Mouse (Mus musculus): ENCODE results near the gene Pih1d1. TPM values are rescaled to one million over a fixed set of nuclear protein-coding genes. Genes with fewer than 3 reads are reported as not detected.
A peak's percentile ranks its signal among the peaks of the same experiment; 100 is the strongest.

The Pih1d1 gene
- polyA plus RNA-seq (2015; fragmentation: Nextera tagmentation; extraction: Ambion mirVana): 63.5 and 72.6 TPM in 2 replicates

DNA sequence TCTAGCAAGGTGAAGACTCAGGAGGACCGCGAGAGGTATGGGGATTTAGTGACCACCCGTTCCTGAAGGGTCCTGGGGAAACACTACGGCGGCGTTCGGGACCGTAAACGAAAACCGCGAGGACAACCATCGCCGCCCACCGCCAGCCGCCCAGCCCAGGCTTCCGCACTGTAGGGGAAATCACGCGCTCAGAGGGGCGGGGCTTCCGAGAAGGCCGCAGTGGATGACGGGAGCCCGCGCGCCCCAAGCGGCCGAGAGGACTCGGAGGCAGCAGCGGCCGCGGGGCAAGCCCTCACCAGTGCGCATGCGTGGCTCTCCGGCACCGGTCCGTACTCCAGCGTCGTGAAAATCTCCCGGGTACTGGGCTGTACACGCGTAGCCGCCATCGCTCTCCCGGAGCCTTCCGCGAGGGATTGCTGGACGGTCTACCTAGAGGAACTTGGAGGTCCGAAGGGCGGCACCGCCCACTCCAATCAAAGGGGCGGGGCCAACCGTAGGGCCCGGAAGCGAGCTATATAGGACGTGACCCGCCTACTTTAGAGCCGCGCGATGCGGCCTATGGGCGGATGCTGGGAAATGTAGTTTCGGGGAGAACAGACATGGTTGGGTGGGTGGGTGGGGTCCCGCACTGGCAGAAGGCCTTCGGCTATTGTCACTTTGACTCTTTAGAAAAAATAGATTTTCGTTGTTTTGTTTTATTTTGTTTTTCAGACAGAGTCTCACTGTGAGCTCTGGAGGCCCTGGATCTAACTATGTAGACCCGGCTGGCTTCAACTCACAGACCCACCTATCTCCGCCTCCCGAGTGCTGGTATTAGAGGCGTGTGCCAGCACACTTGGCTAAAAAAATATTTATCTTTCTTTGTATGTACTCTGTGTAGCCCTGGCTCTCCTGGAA is at the start of gene Pih1d1, which contains the start of gene Aldh16a1:
Gene Pih1d1, plus strand, starts transcription at position 208 of the 897 bp plus-strand sequence.
Gene Aldh16a1, minus strand, starts transcription at position 489 of the 897 bp plus-strand sequence.

DNA sequence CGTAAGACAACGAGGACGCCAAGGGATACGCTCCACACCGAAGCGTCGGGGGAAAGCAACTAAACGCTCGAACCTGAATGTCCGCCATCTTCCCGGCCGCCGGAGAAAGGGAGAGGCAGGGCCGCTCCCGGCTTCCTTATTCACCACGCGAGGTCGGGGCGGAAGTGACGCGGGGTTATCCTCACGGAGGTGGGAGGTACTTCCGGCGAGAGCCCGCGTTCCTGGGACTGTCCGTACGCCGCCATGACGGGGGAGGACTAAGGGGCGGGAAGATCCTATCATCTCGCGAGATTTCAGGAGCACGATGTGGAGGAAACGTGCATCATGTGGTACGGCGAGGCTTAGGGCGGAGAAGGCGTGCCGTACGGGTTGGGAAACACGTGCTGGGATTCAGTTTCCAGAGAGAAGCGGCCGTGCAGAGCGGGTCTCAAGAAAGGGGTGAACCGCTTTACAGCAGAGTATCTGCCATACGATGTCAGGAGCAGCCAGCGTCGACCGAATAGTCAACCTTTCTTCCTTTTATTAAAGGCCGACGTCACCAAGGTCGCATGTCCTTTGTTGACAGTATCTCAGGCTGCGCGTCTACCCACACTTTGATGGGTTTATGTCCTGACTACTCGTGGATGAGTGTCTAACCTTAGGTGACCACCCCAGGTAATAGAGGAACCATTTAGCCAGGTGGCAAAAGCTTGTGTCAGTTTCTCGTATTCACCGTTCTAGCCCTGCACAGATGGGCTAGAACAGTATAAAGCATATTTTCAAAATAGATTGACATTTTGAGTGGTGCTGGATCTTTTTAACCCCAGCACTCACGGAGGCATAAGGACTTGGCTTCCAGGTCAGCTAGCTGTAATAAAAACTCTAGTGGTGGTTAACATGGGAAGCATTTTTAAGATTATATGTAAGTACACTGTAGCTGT is 29.6 kb upstream of the Pih1d1 start, which contains the start of gene Rps11:
Gene Rps11, minus strand, starts transcription at position 216 of the 920 bp plus-strand sequence.

DNA sequence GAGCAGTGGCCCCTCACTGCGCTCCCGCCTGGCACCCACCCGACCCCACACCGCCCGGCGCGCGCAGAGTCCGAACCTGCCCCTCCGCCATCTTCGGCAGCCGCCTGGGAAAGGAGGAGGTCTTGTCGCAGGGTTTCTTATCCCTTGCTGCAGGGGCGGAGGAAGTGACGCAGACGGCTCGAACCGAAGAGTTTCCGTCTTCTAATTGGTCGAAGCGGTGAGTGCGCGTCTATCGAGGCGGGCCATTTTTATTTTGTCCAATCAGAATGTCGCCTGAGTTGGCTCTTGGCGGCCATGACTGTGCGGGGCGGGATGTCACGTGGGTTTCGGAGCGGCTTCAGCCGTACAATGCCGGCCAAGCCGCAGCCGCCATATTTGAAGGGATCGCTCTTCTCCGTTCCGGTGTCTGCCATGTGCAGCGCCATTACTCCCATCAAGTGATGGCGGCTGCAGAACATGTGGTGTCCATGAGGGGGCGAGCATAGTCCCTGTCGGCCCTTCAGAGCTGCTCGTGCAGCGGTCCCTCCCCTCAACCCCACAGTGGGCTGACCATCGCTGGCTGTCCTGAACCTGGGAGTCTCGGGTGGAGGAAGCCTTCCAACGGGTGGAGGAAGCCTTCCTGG is 25.4 kb upstream of the Pih1d1 start, which contains the start of gene Rpl13a:
Gene Rpl13a, minus strand, starts transcription at position 138 of the 623 bp plus-strand sequence.

DNA sequence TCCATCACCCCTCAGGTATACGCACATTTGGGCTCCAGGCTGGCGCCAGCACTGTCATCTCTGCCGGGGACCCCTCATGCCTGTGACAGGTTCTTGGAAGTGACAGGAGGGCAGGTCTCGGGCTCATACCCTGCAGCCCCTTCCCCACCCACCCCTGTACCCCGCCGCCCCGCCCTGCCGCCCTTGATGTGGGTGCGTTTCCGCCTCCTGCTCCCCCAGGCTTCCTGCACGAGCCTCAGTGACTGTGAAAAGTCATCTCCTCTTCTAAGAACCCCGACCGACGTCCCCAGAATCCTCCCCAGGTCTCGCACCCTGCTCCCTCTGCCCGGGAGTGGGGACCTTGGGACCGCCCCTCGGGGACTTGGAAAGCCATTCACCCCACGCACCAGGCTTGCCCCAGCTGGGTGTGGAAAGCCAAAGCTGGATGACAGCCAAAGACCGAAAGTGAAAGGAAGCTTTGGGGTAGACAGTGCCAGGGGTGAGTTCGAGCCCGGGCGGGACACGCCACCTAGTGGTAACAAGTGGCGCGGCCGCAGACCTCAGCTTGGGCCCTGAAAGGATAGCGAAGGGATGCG is 18.0 kb upstream of the Pih1d1 start, which contains the start of the genes Gm45713 and Flt3l:
Gene Gm45713, minus strand, starts transcription at position 239 of the 575 bp plus-strand sequence.
Gene Flt3l, minus strand, starts transcription at position 440 of the 575 bp plus-strand sequence.

DNA sequence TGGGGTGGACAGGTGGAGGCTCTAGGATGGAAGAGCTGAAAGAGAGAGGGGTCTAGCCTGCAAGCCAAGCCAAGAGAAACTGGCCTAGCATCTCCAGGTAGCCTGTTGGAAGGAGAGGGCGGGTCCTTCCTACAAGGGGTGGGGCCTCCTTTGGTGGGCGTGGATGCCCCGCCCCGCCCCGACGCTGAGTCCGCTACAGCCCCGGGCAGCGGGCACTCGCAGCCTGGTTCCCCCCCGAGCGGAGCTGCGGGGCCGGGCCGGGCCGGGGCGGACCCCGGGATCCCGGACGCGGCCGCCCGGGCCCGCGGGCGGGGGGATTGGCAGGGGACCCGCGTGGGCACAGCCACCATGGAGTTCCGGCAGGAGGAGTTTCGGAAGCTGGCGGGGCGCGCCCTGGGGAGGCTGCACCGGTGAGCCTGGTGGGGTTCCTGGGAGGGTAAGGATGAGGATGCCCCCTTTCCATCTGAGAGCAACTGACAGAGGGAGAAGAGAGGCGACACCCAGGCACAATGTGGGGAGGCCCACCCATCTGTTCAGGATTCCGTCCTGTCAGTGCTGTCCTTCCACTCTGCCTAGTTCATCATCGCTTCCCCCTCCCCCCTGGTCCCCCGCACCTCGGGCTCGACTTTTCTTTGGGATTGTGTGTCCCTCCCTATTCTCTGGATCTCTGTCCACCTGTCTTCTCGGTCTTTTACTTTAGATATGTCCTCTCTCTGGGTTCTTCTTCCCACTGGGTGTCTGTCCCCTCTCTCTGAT is 9.8 kb downstream of the Pih1d1 start, which contains the start of gene Slc17a7:
Gene Slc17a7, plus strand, starts transcription at position 215 of the 756 bp plus-strand sequence.

GRCm38 (mm10) chr7:45179469-45179868 is 25.4 kb downstream of the Pih1d1 start, which contains the start of gene Gfy:
TSS of gene Gfy (minus strand) at chr7:45179569.

GRCm38 (mm10) chr7:45180896-45181477 is 26.9 kb downstream of the Pih1d1 start, which contains the start of gene Pth2:
TSS of gene Pth2 (plus strand) at chr7:45180995.

DNA sequence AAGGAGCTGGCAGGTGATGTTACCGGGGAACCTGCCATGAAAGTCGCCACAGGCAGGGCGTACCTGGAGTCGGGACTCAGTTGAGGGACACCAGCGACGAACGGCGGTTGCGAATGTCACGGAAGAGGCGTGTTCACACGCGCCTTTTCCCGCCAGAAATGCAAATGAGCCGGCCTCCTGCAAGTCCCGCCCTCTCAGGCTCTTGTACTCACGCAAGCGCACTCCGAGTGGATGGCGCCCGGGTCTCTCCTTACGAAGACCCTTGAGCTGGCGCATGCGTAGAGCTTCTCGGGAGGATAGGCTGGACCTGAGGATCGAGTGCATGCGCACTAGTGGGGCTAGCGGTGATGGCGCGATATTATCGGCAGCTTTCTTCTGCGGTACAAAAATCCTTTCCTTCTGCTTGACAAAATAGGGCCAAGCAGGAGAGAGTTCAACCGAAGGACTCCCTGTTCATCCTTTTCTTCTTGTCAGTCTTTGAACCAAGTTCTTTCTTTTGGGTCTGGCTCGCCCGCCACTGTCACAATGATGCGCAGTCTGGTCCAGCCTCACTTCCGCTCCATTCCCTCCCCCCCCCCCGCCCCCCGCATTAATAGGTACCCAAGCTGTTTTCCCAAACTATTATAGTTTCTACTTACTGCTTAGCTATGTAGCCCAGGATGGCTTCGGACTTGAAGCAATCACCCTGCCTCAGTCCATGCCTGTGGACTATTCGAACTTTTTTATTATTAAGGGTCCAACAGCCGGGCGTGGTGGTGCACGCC is 50.5 kb downstream of the Pih1d1 start, which contains the start of gene Ccdc155:
Gene Ccdc155, minus strand, starts transcription at position 513 of the 764 bp plus-strand sequence.

MicroRNA genes within 50 kb of the gene (microRNA counts, 519-probe panel; counts per million panel counts)
- 5,358 counts per million, percentile 68 among the panel's probes with 10 or more counts for microRNA mmu-miR-150

Small RNA genes lying within 50 kb of the gene (microRNA-seq; reads per million reads assigned to microRNA genes)
- gene Mir150 (213 reads per million, percentile 54 among the genes with 10 or more reads in this experiment), gene Mir5121 (9.0 reads per million, percentile 19 among the genes with 10 or more reads in this experiment), gene Mir7055 (not detected)

Other genes starting within 250 kb of the Pih1d1 start
- 115 and 126 TPM in 2 replicates for gene Ap2a1, start 224.8 kb upstream of the Pih1d1 start, polyA plus RNA-seq (2015; fragmentation: Nextera tagmentation; extraction: Ambion mirVana)
- gene Tsks, start 211.1 kb upstream of the Pih1d1 start, polyA plus RNA-seq (2015; fragmentation: Nextera tagmentation; extraction: Ambion mirVana): 0.13 and 0.25 TPM in 2 replicates
- gene Cpt1c, start 179.5 kb upstream of the Pih1d1 start, polyA plus RNA-seq (2015; fragmentation: Nextera tagmentation; extraction: Ambion mirVana): 47.3 and 54.4 TPM in 2 replicates
- 421 and 486 TPM in 2 replicates for gene Prmt1, start 167.7 kb upstream of the Pih1d1 start, polyA plus RNA-seq (2015; fragmentation: Nextera tagmentation; extraction: Ambion mirVana)
- gene Irf3, start 156.7 kb upstream of the Pih1d1 start, polyA plus RNA-seq (2015; fragmentation: Nextera tagmentation; extraction: Ambion mirVana): 39.9 and 41.6 TPM in 2 replicates
- gene Bcl2l12, start 155.6 kb upstream of the Pih1d1 start, polyA plus RNA-seq (2015; fragmentation: Nextera tagmentation; extraction: Ambion mirVana): 9.2 and 11.8 TPM in 2 replicates
- 46.4 and 54.3 TPM in 2 replicates for gene Scaf1, start 137.9 kb upstream of the Pih1d1 start, polyA plus RNA-seq (2015; fragmentation: Nextera tagmentation; extraction: Ambion mirVana)
- gene Rras, start 136.3 kb upstream of the Pih1d1 start, polyA plus RNA-seq (2015; fragmentation: Nextera tagmentation; extraction: Ambion mirVana): 19.6 and 25.6 TPM in 2 replicates
- 9.7 and 11.6 TPM in 2 replicates for gene Prr12, start 101.4 kb upstream of the Pih1d1 start, polyA plus RNA-seq (2015; fragmentation: Nextera tagmentation; extraction: Ambion mirVana)
- 59.8 and 66.5 TPM in 2 replicates for gene Nosip, start 91.9 kb upstream of the Pih1d1 start, polyA plus RNA-seq (2015; fragmentation: Nextera tagmentation; extraction: Ambion mirVana)
- gene Prrg2, start 91.6 kb upstream of the Pih1d1 start, polyA plus RNA-seq (2015; fragmentation: Nextera tagmentation; extraction: Ambion mirVana): 14.7 and 15.8 TPM in 2 replicates
- gene Rcn3, start 62.1 kb upstream of the Pih1d1 start, polyA plus RNA-seq (2015; fragmentation: Nextera tagmentation; extraction: Ambion mirVana): 57.0 and 59.7 TPM in 2 replicates
- 50.0 and 59.6 TPM in 2 replicates for gene Fcgrt, start 50.5 kb upstream of the Pih1d1 start, polyA plus RNA-seq (2015; fragmentation: Nextera tagmentation; extraction: Ambion mirVana)
- 748 and 784 TPM in 2 replicates for gene Rps11, start 29.9 kb upstream of the Pih1d1 start, polyA plus RNA-seq (2015; fragmentation: Nextera tagmentation; extraction: Ambion mirVana)
- gene Rpl13a, start 25.5 kb upstream of the Pih1d1 start, polyA plus RNA-seq (2015; fragmentation: Nextera tagmentation; extraction: Ambion mirVana): 715 and 776 TPM in 2 replicates
- 0.63 TPM in 1 of 2 replicates, not detected in the other for gene Gm45713, start 18.1 kb upstream of the Pih1d1 start, polyA plus RNA-seq (2015; fragmentation: Nextera tagmentation; extraction: Ambion mirVana)
- gene Flt3l, start 17.9 kb upstream of the Pih1d1 start, polyA plus RNA-seq (2015; fragmentation: Nextera tagmentation; extraction: Ambion mirVana): 2.4 and 2.9 TPM in 2 replicates
- 14.5 and 17.7 TPM in 2 replicates for gene Aldh16a1, start 281 bp downstream of the Pih1d1 start, polyA plus RNA-seq (2015; fragmentation: Nextera tagmentation; extraction: Ambion mirVana)
- gene Slc17a7, start 9.6 kb downstream of the Pih1d1 start, polyA plus RNA-seq (2015; fragmentation: Nextera tagmentation; extraction: Ambion mirVana): 0.29 and 1.2 TPM in 2 replicates
- not detected in 2 replicates for gene Gfy, start 25.3 kb downstream of the Pih1d1 start, polyA plus RNA-seq (2015; fragmentation: Nextera tagmentation; extraction: Ambion mirVana)
- not detected in 2 replicates for gene Pth2, start 26.7 kb downstream of the Pih1d1 start, polyA plus RNA-seq (2015; fragmentation: Nextera tagmentation; extraction: Ambion mirVana)
- gene Ccdc155, start 50.6 kb downstream of the Pih1d1 start, polyA plus RNA-seq (2015; fragmentation: Nextera tagmentation; extraction: Ambion mirVana): 0.42 and 0.50 TPM in 2 replicates
- gene Dkkl1, start 57.8 kb downstream of the Pih1d1 start, polyA plus RNA-seq (2015; fragmentation: Nextera tagmentation; extraction: Ambion mirVana): 27.6 and 29.1 TPM in 2 replicates
- 18.3 and 18.6 TPM in 2 replicates for gene Tead2, start 61.5 kb downstream of the Pih1d1 start, polyA plus RNA-seq (2015; fragmentation: Nextera tagmentation; extraction: Ambion mirVana)
- gene Cd37, start 84.8 kb downstream of the Pih1d1 start, polyA plus RNA-seq (2015; fragmentation: Nextera tagmentation; extraction: Ambion mirVana): 3.1 and 4.6 TPM in 2 replicates
- gene Slc6a16, start 86.8 kb downstream of the Pih1d1 start, polyA plus RNA-seq (2015; fragmentation: Nextera tagmentation; extraction: Ambion mirVana): 2.2 and 2.6 TPM in 2 replicates
- not detected in 2 replicates for gene Slc6a21, start 123.2 kb downstream of the Pih1d1 start, polyA plus RNA-seq (2015; fragmentation: Nextera tagmentation; extraction: Ambion mirVana)
- 11.8 and 12.6 TPM in 2 replicates for gene Trpm4, start 179.5 kb downstream of the Pih1d1 start, polyA plus RNA-seq (2015; fragmentation: Nextera tagmentation; extraction: Ambion mirVana)
- gene Hrc, start 181.0 kb downstream of the Pih1d1 start, polyA plus RNA-seq (2015; fragmentation: Nextera tagmentation; extraction: Ambion mirVana): 0.52 and 0.62 TPM in 2 replicates
- 33.9 and 35.6 TPM in 2 replicates for gene Ppfia3, start 212.7 kb downstream of the Pih1d1 start, polyA plus RNA-seq (2015; fragmentation: Nextera tagmentation; extraction: Ambion mirVana)
- 111 and 123 TPM in 2 replicates for gene Lin7b, start 216.3 kb downstream of the Pih1d1 start, polyA plus RNA-seq (2015; fragmentation: Nextera tagmentation; extraction: Ambion mirVana)
- 146 and 152 TPM in 2 replicates for gene Snrnp70, start 241.4 kb downstream of the Pih1d1 start, polyA plus RNA-seq (2015; fragmentation: Nextera tagmentation; extraction: Ambion mirVana)